Mouse (Mus musculus): ENCODE results near the gene Zfp142. TPM values are rescaled to one million over a fixed set of nuclear protein-coding genes. Genes with fewer than 3 reads are reported as not detected.
A peak's percentile ranks its signal among the peaks of the same experiment; 100 is the strongest.

The Zfp142 gene
- total and polyA plus RNA-seq, 2 experiments from 2014 or later, result 2.0 to 6.8 TPM

DNA sequence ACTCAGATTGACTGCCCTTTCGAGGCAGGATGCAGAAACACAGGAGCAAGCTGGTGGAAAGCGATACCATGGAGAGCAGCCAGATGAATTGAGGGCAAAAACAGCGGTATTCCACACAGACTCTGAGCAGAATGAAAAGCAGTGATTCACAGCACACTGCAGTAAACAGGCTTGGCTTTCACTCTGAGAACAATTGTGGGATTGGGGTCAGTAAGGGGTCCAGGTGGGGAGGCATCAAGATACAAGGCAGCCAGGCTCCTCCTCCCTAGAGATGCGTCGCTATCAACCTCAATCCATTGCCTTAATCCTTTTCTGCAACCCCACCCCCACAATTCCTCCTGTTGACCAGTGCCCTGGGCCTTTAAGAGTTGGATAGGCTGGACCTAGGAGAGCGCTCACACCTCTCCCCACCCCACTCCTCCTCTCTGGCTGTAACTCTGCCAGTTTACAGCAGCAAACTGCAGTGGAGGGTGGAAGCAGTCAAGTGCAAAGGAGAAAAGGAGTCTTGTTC is 45.5 kb downstream of the Zfp142 start, which contains the start of gene Plcd4:
Gene Plcd4, plus strand, starts transcription at position 438 of the 511 bp plus-strand sequence.
- DNase-seq (ENCODE audit: low spot score), result no peak
- H3K4me2 ChIP-seq (ENCODE audit: low read depth, low read length), result no peak within 1 kb of the TSS
- peaks cover 4% of the 10 kb centered on the region; the same call in 1 of the 2 replicates for H3K4me1 ChIP-seq (ENCODE audit: control insufficient read depth, insufficient read depth)
- TF ChIP-seq EP300 (IDR thresholded peaks at IDR 0.05; ENCODE audit: low read depth) (no peak), CTCF (IDR thresholded peaks at IDR 0.05; ENCODE audit: low read depth) (no peak)
- H3K36me3 ChIP-seq (replicated peaks; ENCODE audit: control insufficient read depth, insufficient read depth, low read length), result no peaks in the 10 kb centered on the region
- H3K27ac ChIP-seq (ENCODE audit: low read depth), result no peak within 1 kb of the TSS
- H3K27me3 ChIP-seq (ENCODE audit: control insufficient read depth, insufficient read depth, low read length), result 0 out of 2 replicates have a peak, but pooled peaks cover 6% of the 10 kb centered on the region
- 0 out of 2 replicates have a peak within 1 kb of the TSS, but pooled peaks have one; percentile 10 for H3K9ac ChIP-seq (replicated peaks; ENCODE audit: low read depth, low read length)
- 14% methylated on average over 6 of the region's 6 CpGs for WGBS
- H3K4me3 ChIP-seq (ENCODE audit: low read depth, low read length), result no peak within 1 kb of the TSS
- ATAC-seq (ENCODE audit: insufficient read depth, low read depth), result no peak
- H3K9me3 ChIP-seq (replicated peaks; ENCODE audit: control insufficient read depth, low read length), result no peaks in the 10 kb centered on the region

DNA sequence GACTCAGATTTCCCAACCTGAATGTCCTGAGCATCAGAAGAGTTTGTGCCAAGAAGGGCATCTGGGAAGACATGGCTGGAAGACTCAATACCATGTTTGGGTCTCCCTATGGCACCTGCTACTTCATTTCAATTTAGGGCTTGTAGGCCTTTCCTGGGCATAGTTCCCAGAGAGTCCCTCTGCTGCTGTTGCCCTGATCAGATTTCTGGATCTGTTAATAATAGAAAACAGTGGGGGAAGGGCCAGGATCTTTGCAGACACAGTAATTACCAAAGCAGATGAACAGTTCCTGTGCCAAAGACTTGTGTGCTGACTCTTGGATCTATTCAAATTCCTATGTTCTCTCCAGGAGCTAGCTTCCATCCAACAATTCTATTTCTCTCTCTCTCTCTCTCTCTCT is 49.4 kb downstream of the Zfp142 start:
- no peak overlapping the region for H3K27ac ChIP-seq (ENCODE audit: low read depth)
- H3K9ac ChIP-seq (replicated peaks; ENCODE audit: low read depth, low read length), result no peak overlapping the region
- ATAC-seq (ENCODE audit: insufficient read depth, low read depth) (no peak), DNase-seq (ENCODE audit: low spot score) (no peak)
- H3K27me3 ChIP-seq (ENCODE audit: control insufficient read depth, insufficient read depth, low read length), result 0 out of 2 replicates have a peak, but pooled peaks cover 6% of the 10 kb centered on the region
- no peaks in the 10 kb centered on the region for H3K36me3 ChIP-seq (replicated peaks; ENCODE audit: control insufficient read depth, insufficient read depth, low read length)
- H3K4me2 ChIP-seq (ENCODE audit: low read depth, low read length), result no peak overlapping the region
- peaks cover 4% of the 10 kb centered on the region; the same call in 1 of the 2 replicates for H3K4me1 ChIP-seq (ENCODE audit: control insufficient read depth, insufficient read depth)
- no peaks in the 10 kb centered on the region for H3K9me3 ChIP-seq (replicated peaks; ENCODE audit: control insufficient read depth, low read length)
- TF ChIP-seq EP300 (IDR thresholded peaks at IDR 0.05; ENCODE audit: low read depth) (no peak), CTCF (IDR thresholded peaks at IDR 0.05; ENCODE audit: low read depth) (no peak)
- no peak overlapping the region for H3K4me3 ChIP-seq (ENCODE audit: low read depth, low read length)

DNA sequence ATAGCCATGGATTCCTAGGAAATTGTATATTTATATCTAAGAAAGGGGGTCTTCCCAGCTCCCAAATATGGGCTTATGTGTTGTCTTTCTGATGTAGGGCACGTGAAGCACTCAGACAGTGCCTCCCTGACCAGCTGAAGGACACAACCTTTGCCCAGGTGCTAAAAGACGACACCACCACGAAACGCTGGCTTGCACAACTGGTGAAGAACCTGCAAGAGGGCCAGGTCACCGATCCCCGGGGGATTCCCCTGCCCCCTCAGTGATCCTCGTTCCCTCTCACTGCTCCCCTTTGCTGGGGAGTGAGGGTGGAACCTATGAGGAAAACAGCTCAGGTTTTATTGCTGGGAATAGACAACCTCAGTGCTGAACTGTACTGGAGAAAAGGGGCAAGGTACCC is 59.5 kb downstream of the Zfp142 start:
- DNase-seq (ENCODE audit: low spot score) (no peak), ATAC-seq (ENCODE audit: insufficient read depth, low read depth) (no peak)
- Histone ChIP-seq H3K4me2 (ENCODE audit: low read depth, low read length) (no peak overlapping the region), H3K9ac (replicated peaks; ENCODE audit: low read depth, low read length) (no peak overlapping the region), H3K27ac (ENCODE audit: low read depth) (no peak overlapping the region), H3K4me1 (ENCODE audit: control insufficient read depth, insufficient read depth) (no peaks in the 10 kb centered on the region), H3K27me3 (ENCODE audit: control insufficient read depth, insufficient read depth, low read length) (no peaks in the 10 kb centered on the region), H3K9me3 (replicated peaks; ENCODE audit: control insufficient read depth, low read length) (no peaks in the 10 kb centered on the region), H3K36me3 (replicated peaks; ENCODE audit: control insufficient read depth, insufficient read depth, low read length) (peaks cover 82% of the 10 kb centered on the region), H3K4me3 (ENCODE audit: low read depth, low read length) (no peak overlapping the region)
- TF ChIP-seq EP300 (IDR thresholded peaks at IDR 0.05; ENCODE audit: low read depth) (no peak), CTCF (IDR thresholded peaks at IDR 0.05; ENCODE audit: low read depth) (no peak)
- 90% methylated on average over 7 of the region's 7 CpGs for WGBS

DNA sequence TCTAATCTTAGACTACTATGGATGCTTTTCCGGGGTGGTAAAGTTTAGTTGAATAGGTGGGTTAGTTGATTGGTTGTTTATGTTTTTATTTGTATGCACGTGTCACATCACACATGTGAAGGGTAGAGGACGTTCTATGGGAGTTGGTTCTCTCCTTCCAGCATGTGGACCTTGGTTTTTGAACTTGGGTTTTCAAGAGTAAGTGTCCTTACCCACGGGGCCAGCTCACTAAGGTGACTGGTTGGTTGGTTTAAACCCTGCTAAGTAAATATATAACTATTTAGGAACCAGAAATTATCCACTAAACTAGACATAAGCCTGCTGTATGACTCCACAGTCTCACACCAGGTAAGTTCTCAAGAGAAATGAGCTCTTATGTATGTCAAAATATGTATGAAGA is 63.3 kb downstream of the Zfp142 start:
- Histone ChIP-seq H3K9me3 (replicated peaks; ENCODE audit: control insufficient read depth, low read length) (no peaks in the 10 kb centered on the region), H3K27ac (ENCODE audit: low read depth) (no peak overlapping the region), H3K4me1 (ENCODE audit: control insufficient read depth, insufficient read depth) (no peaks in the 10 kb centered on the region), H3K9ac (replicated peaks; ENCODE audit: low read depth, low read length) (no peak overlapping the region), H3K27me3 (ENCODE audit: control insufficient read depth, insufficient read depth, low read length) (no peaks in the 10 kb centered on the region), H3K4me3 (ENCODE audit: low read depth, low read length) (no peak overlapping the region), H3K4me2 (ENCODE audit: low read depth, low read length) (no peak overlapping the region), H3K36me3 (replicated peaks; ENCODE audit: control insufficient read depth, insufficient read depth, low read length) (peaks cover 82% of the 10 kb centered on the region)
- DNase-seq (ENCODE audit: low spot score), result no peak
- 89% methylated on average over 4 of the region's 4 CpGs for WGBS
- no peak for ATAC-seq (ENCODE audit: insufficient read depth, low read depth)
- TF ChIP-seq EP300 (IDR thresholded peaks at IDR 0.05; ENCODE audit: low read depth), result no peak
- no peak for TF ChIP-seq CTCF (IDR thresholded peaks at IDR 0.05; ENCODE audit: low read depth)

DNA sequence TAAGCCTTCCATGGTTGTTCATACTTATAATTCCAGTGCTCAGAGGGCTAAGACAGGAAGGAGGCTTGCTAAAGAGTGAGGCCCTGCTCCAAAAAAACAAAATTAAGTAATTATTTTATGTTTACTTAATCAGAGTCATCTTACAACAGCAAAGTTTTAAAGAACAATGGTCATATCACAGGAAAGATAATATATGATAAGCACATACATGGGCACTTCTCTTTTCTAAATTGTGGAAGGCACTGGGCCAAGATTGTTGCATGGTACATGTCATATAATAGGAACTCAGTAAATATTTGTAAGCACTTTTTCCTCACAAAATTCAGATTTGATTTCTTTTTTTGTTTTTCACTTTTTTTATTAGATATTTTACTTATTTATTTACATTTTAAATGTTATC is 68.2 kb downstream of the Zfp142 start:
- peaks cover 57% of the 10 kb centered on the region for H3K36me3 ChIP-seq (replicated peaks; ENCODE audit: control insufficient read depth, insufficient read depth, low read length)
- no peak overlapping the region for H3K9ac ChIP-seq (replicated peaks; ENCODE audit: low read depth, low read length)
- no peaks in the 10 kb centered on the region for H3K4me1 ChIP-seq (ENCODE audit: control insufficient read depth, insufficient read depth)
- no peak overlapping the region for H3K27ac ChIP-seq (ENCODE audit: low read depth)
- no peaks in the 10 kb centered on the region for H3K9me3 ChIP-seq (replicated peaks; ENCODE audit: control insufficient read depth, low read length)
- TF ChIP-seq EP300 (IDR thresholded peaks at IDR 0.05; ENCODE audit: low read depth) (no peak), CTCF (IDR thresholded peaks at IDR 0.05; ENCODE audit: low read depth) (no peak)
- H3K4me3 ChIP-seq (ENCODE audit: low read depth, low read length), result no peak overlapping the region
- ATAC-seq (ENCODE audit: insufficient read depth, low read depth) (no peak), DNase-seq (ENCODE audit: low spot score) (no peak)
- no peaks in the 10 kb centered on the region for H3K27me3 ChIP-seq (ENCODE audit: control insufficient read depth, insufficient read depth, low read length)
- no peak overlapping the region for H3K4me2 ChIP-seq (ENCODE audit: low read depth, low read length)

Small RNAs within 50 kb of the gene (microRNA-seq; reads per million reads assigned to microRNA genes)
- not detected for gene Gm25035

Other genes with a start within 250 kb of the Zfp142 start
- gene Catip, start 226.1 kb downstream of the Zfp142 start, total RNA-seq (2014; rRNA removed; ENCODE audit: low replicate concordance), result 0.12 TPM in 1 of 2 replicates, not detected in the other
- 0.51 and 0.61 TPM in 2 replicates for gene Catip, start 226.1 kb downstream of the Zfp142 start, polyA plus RNA-seq (2015; fragmentation: Nextera tagmentation; extraction: Ambion mirVana)
- gene Slc11a1, start 213.1 kb downstream of the Zfp142 start, total RNA-seq (2014; rRNA removed; ENCODE audit: low replicate concordance), result 2.0 and 2.5 TPM in 2 replicates
- 1.6 and 1.8 TPM in 2 replicates for gene Slc11a1, start 213.1 kb downstream of the Zfp142 start, polyA plus RNA-seq (2015; fragmentation: Nextera tagmentation; extraction: Ambion mirVana)
- gene Ctdsp1, start 196.7 kb downstream of the Zfp142 start, total RNA-seq (2014; rRNA removed; ENCODE audit: low replicate concordance), result 82.6 and 106 TPM in 2 replicates
- 38.0 and 38.4 TPM in 2 replicates for gene Ctdsp1, start 196.7 kb downstream of the Zfp142 start, polyA plus RNA-seq (2015; fragmentation: Nextera tagmentation; extraction: Ambion mirVana)
- not detected in 2 replicates for gene Vil1, start 178.9 kb downstream of the Zfp142 start, total RNA-seq (2014; rRNA removed; ENCODE audit: low replicate concordance)
- gene Vil1, start 178.9 kb downstream of the Zfp142 start, polyA plus RNA-seq (2015; fragmentation: Nextera tagmentation; extraction: Ambion mirVana), result 0.16 and 0.36 TPM in 2 replicates
- gene Cnot9, start 82.2 kb downstream of the Zfp142 start, total RNA-seq (2014; rRNA removed; ENCODE audit: low replicate concordance), result 7.4 and 10.7 TPM in 2 replicates
- gene Cnot9, start 82.2 kb downstream of the Zfp142 start, polyA plus RNA-seq (2015; fragmentation: Nextera tagmentation; extraction: Ambion mirVana), result 18.2 and 19.4 TPM in 2 replicates
- gene Plcd4, start 45.4 kb downstream of the Zfp142 start, total RNA-seq (2014; rRNA removed; ENCODE audit: low replicate concordance), result not detected in 2 replicates
- gene Plcd4, start 45.4 kb downstream of the Zfp142 start, polyA plus RNA-seq (2015; fragmentation: Nextera tagmentation; extraction: Ambion mirVana), result 0.15 and 0.45 TPM in 2 replicates
- 8.0 and 9.0 TPM in 2 replicates for gene Usp37, start 44.0 kb downstream of the Zfp142 start, total RNA-seq (2014; rRNA removed; ENCODE audit: low replicate concordance)
- 7.4 and 8.3 TPM in 2 replicates for gene Usp37, start 44.0 kb downstream of the Zfp142 start, polyA plus RNA-seq (2015; fragmentation: Nextera tagmentation; extraction: Ambion mirVana)
- gene Bcs1l, start within 50 bp of the Zfp142 start, total RNA-seq (2014; rRNA removed; ENCODE audit: low replicate concordance), result 15.3 and 26.8 TPM in 2 replicates
- 17.4 and 18.8 TPM in 2 replicates for gene Bcs1l, start within 50 bp of the Zfp142 start, polyA plus RNA-seq (2015; fragmentation: Nextera tagmentation; extraction: Ambion mirVana)
- gene Rnf25, start 13.2 kb upstream of the Zfp142 start, total RNA-seq (2014; rRNA removed; ENCODE audit: low replicate concordance), result 33.0 and 37.4 TPM in 2 replicates
- gene Rnf25, start 13.2 kb upstream of the Zfp142 start, polyA plus RNA-seq (2015; fragmentation: Nextera tagmentation; extraction: Ambion mirVana), result 16.0 and 16.5 TPM in 2 replicates
- 0.27 and 0.38 TPM in 2 replicates for gene Stk36, start 13.2 kb upstream of the Zfp142 start, total RNA-seq (2014; rRNA removed; ENCODE audit: low replicate concordance)
- 0.79 and 2.4 TPM in 2 replicates for gene Stk36, start 13.2 kb upstream of the Zfp142 start, polyA plus RNA-seq (2015; fragmentation: Nextera tagmentation; extraction: Ambion mirVana)
- gene Ttll4, start 73.5 kb upstream of the Zfp142 start, total RNA-seq (2014; rRNA removed; ENCODE audit: low replicate concordance), result 13.4 and 22.9 TPM in 2 replicates
- 3.5 and 4.7 TPM in 2 replicates for gene Ttll4, start 73.5 kb upstream of the Zfp142 start, polyA plus RNA-seq (2015; fragmentation: Nextera tagmentation; extraction: Ambion mirVana)
- gene Cyp27a1, start 125.3 kb upstream of the Zfp142 start, total RNA-seq (2014; rRNA removed; ENCODE audit: low replicate concordance), result 6.7 and 13.5 TPM in 2 replicates
- gene Cyp27a1, start 125.3 kb upstream of the Zfp142 start, polyA plus RNA-seq (2015; fragmentation: Nextera tagmentation; extraction: Ambion mirVana), result 10.5 and 11.9 TPM in 2 replicates
- gene Prkag3, start 161.0 kb upstream of the Zfp142 start, total RNA-seq (2014; rRNA removed; ENCODE audit: low replicate concordance), result 2.4 and 9.6 TPM in 2 replicates
- 2.0 and 2.5 TPM in 2 replicates for gene Prkag3, start 161.0 kb upstream of the Zfp142 start, polyA plus RNA-seq (2015; fragmentation: Nextera tagmentation; extraction: Ambion mirVana)
- gene Wnt6, start 183.6 kb upstream of the Zfp142 start, total RNA-seq (2014; rRNA removed; ENCODE audit: low replicate concordance), result 0.23 and 0.88 TPM in 2 replicates
- 0.11 and 0.21 TPM in 2 replicates for gene Wnt6, start 183.6 kb upstream of the Zfp142 start, polyA plus RNA-seq (2015; fragmentation: Nextera tagmentation; extraction: Ambion mirVana)
- gene Wnt10a, start 203.3 kb upstream of the Zfp142 start, total RNA-seq (2014; rRNA removed; ENCODE audit: low replicate concordance), result not detected in 2 replicates
- gene Wnt10a, start 203.3 kb upstream of the Zfp142 start, polyA plus RNA-seq (2015; fragmentation: Nextera tagmentation; extraction: Ambion mirVana), result not detected in 2 replicates

Measured in heart, postnatal 0 days (tissue).